Mouse (Mus musculus) heart, embryonic 11.5 days (tissue): Measurements from ENCODE around the gene Pomt2. TPM values are rescaled to one million over a fixed set of nuclear protein-coding genes. Genes with fewer than 3 reads are reported as not detected.

Experiments used
- polyA plus RNA-seq: library from polyadenylated mRNA; unstranded; fragments of >200 nt; fragmentation: Nextera tagmentation; extraction: Ambion mirVana; gene quantifications from 2 replicates; pipeline ENCODE4 v1.2.1, GENCODE M21; 2014

Gene Pomt2
- polyA plus RNA-seq, 1 experiment from 2014 or later = 15.2 TPM

Other genes starting within 250 kb of the Pomt2 start
- gene Cipc, start 200.9 kb downstream of the Pomt2 start, polyA plus RNA-seq = 26.7 and 31.0 TPM in 2 replicates
- 0.20 TPM in 1 of 2 replicates, not detected in the other for gene Zdhhc22, start 157.5 kb downstream of the Pomt2 start, polyA plus RNA-seq
- not detected in 2 replicates for gene Tmem63c, start 126.6 kb downstream of the Pomt2 start, polyA plus RNA-seq
- gene Ngb, start 45.4 kb downstream of the Pomt2 start, polyA plus RNA-seq = 0.16 TPM in 1 of 2 replicates, not detected in the other
- gene Gstz1, start 803 bp downstream of the Pomt2 start, polyA plus RNA-seq = 49.0 and 52.7 TPM in 2 replicates
- gene Samd15, start 51.8 kb upstream of the Pomt2 start, polyA plus RNA-seq = 2.0 and 3.2 TPM in 2 replicates
- 2.1 and 3.0 TPM in 2 replicates for gene Tmed8, start 52.5 kb upstream of the Pomt2 start, polyA plus RNA-seq
- 1.00 and 1.2 TPM in 2 replicates for gene Noxred1, start 90.8 kb upstream of the Pomt2 start, polyA plus RNA-seq
- gene Vipas39, start 118.3 kb upstream of the Pomt2 start, polyA plus RNA-seq = 34.8 and 36.9 TPM in 2 replicates
- gene Ahsa1, start 118.5 kb upstream of the Pomt2 start, polyA plus RNA-seq = 196 and 214 TPM in 2 replicates
- gene Ism2, start 151.7 kb upstream of the Pomt2 start, polyA plus RNA-seq = 0.44 and 0.83 TPM in 2 replicates
- gene Sptlc2, start 240.4 kb upstream of the Pomt2 start, polyA plus RNA-seq = 73.2 and 82.1 TPM in 2 replicates